Mouse (Mus musculus) liver, embryonic 14.5 days (tissue): ENCODE measurements around the gene Zfp609.

Experiments used
- CTCF ChIP-seq: IDR thresholded peaks from 2 replicates; pipeline ENCODE4 v1.5.1; 2016; ENCODE audit warnings: antibody characterized with exemption, low read depth, control low read depth
- EP300 ChIP-seq: IDR thresholded peaks from 2 replicates; pipeline ENCODE4 v1.6.1; 2016; ENCODE audit warnings: antibody characterized with exemption, low read depth

DNA sequence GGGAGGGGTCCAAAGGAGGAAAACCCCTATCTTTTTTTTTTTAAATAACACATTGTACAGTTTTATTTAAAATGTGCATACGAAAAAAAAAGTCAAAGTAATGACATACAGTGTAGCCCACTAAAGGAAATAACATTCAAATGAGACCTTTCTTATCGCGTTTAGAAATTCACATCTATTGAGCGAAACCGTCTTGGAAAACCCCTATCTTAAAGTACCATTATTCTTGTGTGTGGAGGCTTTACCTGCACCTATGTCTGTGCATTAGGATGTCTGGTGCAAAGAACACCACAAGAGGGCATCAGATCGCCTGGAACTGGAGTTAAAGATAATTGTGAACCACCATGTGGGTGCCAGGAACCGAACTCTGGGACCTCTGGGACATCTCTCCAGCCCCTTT is 53.6 kb downstream of the Zfp609 start:
- no peak for TF ChIP-seq CTCF
- no peak for TF ChIP-seq EP300
